Mouse (Mus musculus) E14TG2a.4 (cell line): ENCODE results near the gene March8.

Source experiments
- H3K27me3 ChIP-seq: 2 replicates; pipeline ENCODE4 v1.6.1; 2014; ENCODE audit warnings: low read length, control low read depth; ENCODE audit not compliant: insufficient read depth
- H3K36me3 ChIP-seq: 2 replicates; pipeline ENCODE4 v1.6.1; 2014; ENCODE audit warnings: low read length, control low read depth; ENCODE audit not compliant: insufficient read depth
- H3K4me1 ChIP-seq: replicated peaks from 2 replicates; pipeline ENCODE4 v1.6.1; 2014; ENCODE audit warnings: low read depth, low read length, control low read depth
- H3K4me3 ChIP-seq: replicated peaks from 2 replicates; pipeline ENCODE4 v1.5.1; 2014; ENCODE audit warnings: mild to moderate bottlenecking, low read length
- H3K9me3 ChIP-seq: 2 replicates; pipeline ENCODE4 v1.6.1; 2014; ENCODE audit warnings: low read length, control low read depth
- CTCF ChIP-seq: conservative IDR thresholded peaks from 2 replicates; pipeline ENCODE4 v1.5.1; 2014; ENCODE audit warnings: low read length
- NANOG ChIP-seq: IDR thresholded peaks from 2 replicates; pipeline ENCODE4 v1.6.1; 2014; ENCODE audit warnings: borderline replicate concordance, low read length, mixed read lengths
- POU5F1 ChIP-seq: IDR thresholded peaks from 2 replicates; pipeline ENCODE4 v1.6.1; 2014; ENCODE audit warnings: low read length, borderline replicate concordance

Gene March8

DNA sequence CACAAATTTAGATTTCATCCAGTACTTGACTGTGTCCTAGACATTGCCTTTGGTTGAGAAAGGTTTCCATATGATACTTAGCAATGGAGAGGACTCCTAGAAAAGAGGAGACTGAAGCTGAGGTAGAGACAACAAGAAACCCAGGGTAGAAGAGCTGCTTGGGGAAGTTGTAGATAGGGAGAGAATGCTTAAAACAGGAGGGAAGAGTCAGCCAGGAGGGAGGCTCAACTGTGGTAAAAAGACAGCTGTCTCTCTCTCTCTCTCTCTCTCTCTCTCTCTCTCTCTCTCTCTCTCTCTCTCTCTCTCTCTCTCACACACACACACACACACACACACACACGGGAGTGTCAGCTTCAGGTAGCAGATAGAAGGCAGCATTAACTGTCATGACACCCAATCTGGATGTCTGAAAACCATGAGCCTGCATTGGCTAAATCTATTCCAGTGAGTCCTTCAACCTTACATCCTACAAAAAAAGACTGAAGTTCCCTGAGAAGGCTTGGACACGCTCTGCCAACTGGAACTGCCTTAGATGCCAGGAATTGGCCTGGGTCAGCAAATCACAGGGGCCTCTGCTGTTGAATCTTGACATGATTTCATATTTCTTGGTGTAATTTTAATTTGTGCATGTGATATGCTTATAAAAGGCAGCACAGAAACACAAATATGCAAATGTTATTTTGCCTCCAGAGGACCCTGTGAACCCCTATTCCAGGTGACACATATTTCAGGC is 57.3 kb downstream of the March8 start:
- Histone ChIP-seq H3K4me3 (no peak overlapping the region), H3K9me3 (no peaks in the 10 kb centered on the region), H3K36me3 (no peaks in the 10 kb centered on the region), H3K4me1 (no peaks in the 10 kb centered on the region; the same call in 1 of the 2 replicates), H3K27me3 (no peaks in the 10 kb centered on the region)
- no peak for TF ChIP-seq CTCF
- TF ChIP-seq POU5F1: no peak
- no peak for TF ChIP-seq NANOG

DNA sequence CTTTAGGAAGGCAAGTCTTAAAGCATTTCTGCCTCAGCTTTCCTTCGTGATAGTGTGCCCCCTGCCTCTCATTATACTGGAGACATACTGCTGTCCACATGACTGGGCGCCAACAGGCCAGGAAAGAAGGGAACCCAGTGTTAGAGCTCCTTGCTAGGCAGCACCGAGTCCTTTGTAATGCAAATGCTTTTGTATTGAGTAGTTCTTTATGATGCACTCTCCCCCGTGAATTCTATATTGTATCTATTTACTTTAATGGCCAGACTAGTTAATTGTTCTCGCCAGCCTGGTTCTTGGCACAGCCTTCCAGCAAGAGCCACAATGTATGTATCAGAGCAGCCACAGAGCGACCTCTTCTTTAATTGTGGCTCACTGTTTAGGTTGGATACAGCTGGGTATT is 59.8 kb downstream of the March8 start:
- no peak for TF ChIP-seq CTCF
- no peak for TF ChIP-seq NANOG
- TF ChIP-seq POU5F1: no peak
- no peak overlapping the region for H3K4me3 ChIP-seq

DNA sequence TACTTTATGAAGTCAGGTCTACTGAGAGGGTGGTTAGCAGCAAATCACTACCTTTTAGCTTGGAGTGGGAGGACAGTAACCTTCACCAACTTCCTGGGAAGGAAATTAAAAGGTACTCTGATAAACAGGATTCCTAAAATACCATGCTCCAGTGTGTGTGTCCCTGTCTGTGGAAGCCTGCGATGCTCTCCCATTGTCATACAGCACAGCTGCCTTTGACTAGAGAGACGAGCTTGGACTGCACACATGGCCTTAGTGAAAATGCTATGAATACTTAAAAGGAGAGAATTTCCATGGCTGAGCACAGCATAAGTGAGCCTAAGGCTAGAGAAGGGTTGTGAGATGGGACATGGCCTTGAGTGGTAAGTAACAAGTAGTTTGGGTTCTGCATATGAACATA is 60.3 kb downstream of the March8 start:
- Histone ChIP-seq H3K4me3 (no peak overlapping the region), H3K36me3 (peaks cover 21% of the 10 kb centered on the region)

More for the DNA sequence above, 59.8 kb downstream of the March8 start:
- H3K9me3 ChIP-seq: no peaks in the 10 kb centered on the region
- no peaks in the 10 kb centered on the region for H3K27me3 ChIP-seq
- H3K4me1 ChIP-seq: no peaks in the 10 kb centered on the region; the same call in 1 of the 2 replicates
- H3K36me3 ChIP-seq: peaks cover 18% of the 10 kb centered on the region

DNA sequence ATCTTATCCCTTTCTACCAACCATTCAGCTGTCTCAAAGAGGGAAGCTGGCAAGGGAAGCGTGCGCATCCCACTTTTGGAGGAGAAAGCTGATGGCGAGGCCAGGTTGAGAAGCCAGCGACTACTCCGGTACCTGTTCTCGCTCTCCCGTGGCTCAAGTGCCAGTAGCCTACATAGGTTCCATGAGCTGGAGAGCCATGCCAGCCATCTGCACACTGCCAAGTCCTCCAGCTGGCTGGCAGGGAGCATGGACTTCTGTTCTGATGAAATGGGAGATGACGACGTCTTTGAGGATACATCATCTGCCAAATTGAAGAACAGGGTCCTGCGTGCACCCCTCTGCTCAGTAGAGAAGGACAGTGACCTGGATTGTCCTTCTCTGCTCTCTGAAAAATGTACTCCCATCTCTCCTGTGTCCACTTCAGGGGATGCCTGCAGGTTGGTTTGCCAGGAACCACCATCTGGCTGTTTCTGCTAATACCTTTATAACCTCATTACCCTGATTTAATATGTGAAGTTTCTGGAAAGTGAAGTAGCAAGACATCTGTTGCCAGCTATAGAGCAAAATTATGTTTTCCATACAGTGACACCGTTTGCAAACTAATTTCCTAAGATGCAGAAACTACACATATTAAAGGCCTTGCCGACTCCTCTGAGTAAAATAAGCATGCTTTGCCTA is 64.1 kb downstream of the March8 start:
- Histone ChIP-seq H3K9me3 (no peaks in the 10 kb centered on the region), H3K27me3 (no peaks in the 10 kb centered on the region), H3K36me3 (peaks cover 47% of the 10 kb centered on the region), H3K4me1 (no peaks in the 10 kb centered on the region; the same call in 1 of the 2 replicates), H3K4me3 (no peak overlapping the region)
- TF ChIP-seq NANOG: no peak
- no peak for TF ChIP-seq POU5F1
- no peak for TF ChIP-seq CTCF

More for the DNA sequence above, 60.3 kb downstream of the March8 start:
- Histone ChIP-seq H3K9me3 (no peaks in the 10 kb centered on the region), H3K27me3 (no peaks in the 10 kb centered on the region), H3K4me1 (no peaks in the 10 kb centered on the region; the same call in 1 of the 2 replicates)
- TF ChIP-seq NANOG (no peak), POU5F1 (no peak), CTCF (no peak)

DNA sequence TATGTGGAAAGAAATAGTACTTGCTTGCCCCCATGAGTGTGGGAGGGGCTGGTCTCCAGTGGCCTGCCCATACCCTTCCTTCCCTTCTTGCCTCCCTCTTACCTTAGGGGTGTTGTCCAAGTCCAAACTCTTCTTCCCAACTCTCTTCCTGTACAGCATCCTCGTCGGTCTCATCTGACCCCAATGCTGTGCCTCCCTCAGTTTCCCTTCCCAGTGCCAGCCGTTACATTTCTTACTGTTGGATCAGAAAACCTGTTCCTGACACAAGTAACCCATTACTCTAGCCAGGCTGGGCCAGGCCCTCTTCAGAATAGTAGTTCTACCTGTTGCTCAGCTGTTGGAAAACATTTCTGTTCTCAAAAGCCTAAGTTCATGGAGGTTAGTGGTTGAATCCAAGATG is 64.6 kb downstream of the March8 start:
- no peak overlapping the region for H3K4me3 ChIP-seq
- H3K27me3 ChIP-seq: no peaks in the 10 kb centered on the region
- no peaks in the 10 kb centered on the region for H3K9me3 ChIP-seq
- TF ChIP-seq NANOG (no peak), CTCF (no peak), POU5F1 (no peak)
- peaks cover 52% of the 10 kb centered on the region for H3K36me3 ChIP-seq
- no peaks in the 10 kb centered on the region; the same call in 1 of the 2 replicates for H3K4me1 ChIP-seq

DNA sequence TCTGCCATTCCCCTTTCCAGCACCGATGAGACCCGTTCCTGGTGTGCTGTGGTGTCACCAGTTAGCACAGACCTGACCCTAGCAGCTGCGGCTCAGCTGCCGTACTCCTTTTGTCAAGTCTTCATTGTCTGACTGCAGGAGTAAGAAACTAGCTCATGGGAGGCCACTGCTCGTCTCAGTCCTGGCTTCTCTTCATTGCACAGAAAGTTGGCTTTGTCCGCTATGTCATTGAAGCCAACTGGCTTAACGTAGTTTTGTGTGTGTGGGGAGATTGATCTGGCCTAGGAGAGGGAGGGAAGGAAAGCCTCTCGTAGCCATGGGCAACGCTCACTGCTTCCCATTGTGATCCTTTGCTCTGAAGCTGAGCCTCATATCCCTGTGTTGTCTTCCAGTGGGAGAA is 67.4 kb downstream of the March8 start:
- Histone ChIP-seq H3K36me3 (peaks cover 60% of the 10 kb centered on the region), H3K27me3 (no peaks in the 10 kb centered on the region), H3K9me3 (no peaks in the 10 kb centered on the region), H3K4me1 (no peaks in the 10 kb centered on the region), H3K4me3 (no peak overlapping the region)
- TF ChIP-seq POU5F1: no peak
- no peak for TF ChIP-seq NANOG

DNA sequence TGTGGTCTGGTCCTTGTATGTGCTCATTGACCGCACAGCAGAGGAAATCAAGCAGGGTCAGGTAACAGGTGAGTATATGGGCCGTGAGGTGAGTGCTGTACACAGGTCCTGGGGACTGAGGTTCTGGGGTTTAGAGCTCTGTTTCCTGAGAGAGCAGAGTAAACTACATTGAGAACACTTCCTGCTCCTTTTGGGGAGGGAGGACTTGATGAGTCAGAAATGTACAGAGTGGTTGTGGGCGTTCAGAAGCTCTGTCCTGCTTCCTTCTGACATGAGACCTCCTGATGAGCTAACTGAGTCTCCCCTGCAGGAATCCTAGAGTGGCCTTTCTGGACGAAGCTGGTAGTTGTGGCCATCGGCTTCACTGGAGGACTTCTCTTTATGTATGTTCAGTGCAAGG is 67.9 kb downstream of the March8 start:
- H3K4me1 ChIP-seq: no peaks in the 10 kb centered on the region
- no peak overlapping the region for H3K4me3 ChIP-seq
- no peaks in the 10 kb centered on the region for H3K9me3 ChIP-seq
- no peaks in the 10 kb centered on the region for H3K27me3 ChIP-seq
- peaks cover 65% of the 10 kb centered on the region for H3K36me3 ChIP-seq
- TF ChIP-seq NANOG: no peak
- no peak for TF ChIP-seq CTCF
- TF ChIP-seq POU5F1: no peak

DNA sequence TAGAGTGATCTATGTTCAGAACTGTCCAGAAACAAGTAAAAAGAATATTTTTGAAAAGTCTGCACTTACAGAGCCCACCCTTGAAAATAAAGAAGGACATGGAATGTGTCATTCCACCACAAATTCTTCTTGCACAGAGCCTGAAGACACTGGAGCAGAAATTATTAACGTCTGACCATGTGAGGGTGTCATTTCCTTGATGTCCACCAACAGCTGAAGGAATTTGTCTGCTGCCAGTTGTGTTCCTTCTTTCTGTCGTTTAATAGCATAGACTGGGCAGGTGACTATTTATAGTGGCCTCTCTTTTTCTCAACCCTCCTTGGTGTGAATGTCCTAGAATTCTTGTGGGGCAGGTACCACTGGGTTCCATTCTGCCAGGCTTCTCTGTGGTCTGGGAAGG is 68.3 kb downstream of the March8 start:
- Histone ChIP-seq H3K36me3 (peaks cover 62% of the 10 kb centered on the region), H3K4me3 (no peak overlapping the region), H3K27me3 (no peaks in the 10 kb centered on the region), H3K4me1 (no peaks in the 10 kb centered on the region), H3K9me3 (no peaks in the 10 kb centered on the region)
- no peak for TF ChIP-seq CTCF
- no peak for TF ChIP-seq POU5F1
- TF ChIP-seq NANOG: no peak

DNA sequence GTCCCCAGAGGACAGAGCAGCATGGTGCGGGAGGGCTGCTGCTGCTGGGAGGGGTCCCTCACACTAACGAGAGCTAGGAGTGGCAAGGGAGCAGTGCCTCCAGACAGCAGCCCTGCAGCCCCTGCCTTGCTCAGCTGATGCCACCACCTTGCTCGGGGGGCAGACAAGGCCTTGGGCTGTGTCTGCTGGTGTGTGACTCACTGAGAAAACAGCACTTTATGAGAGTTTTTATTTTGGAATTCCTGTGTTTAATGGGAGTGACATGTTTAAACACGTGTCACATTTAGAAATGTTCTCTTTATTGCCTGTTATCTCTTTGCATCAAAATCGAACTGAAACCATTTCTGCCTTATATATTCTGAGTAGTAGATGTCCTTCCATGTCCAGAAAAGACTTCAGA is 68.9 kb downstream of the March8 start:
- no peak for TF ChIP-seq CTCF
- no peak for TF ChIP-seq POU5F1
- no peak for TF ChIP-seq NANOG
- no peaks in the 10 kb centered on the region for H3K27me3 ChIP-seq
- H3K36me3 ChIP-seq: peaks cover 57% of the 10 kb centered on the region
- no peaks in the 10 kb centered on the region for H3K9me3 ChIP-seq
- no peak overlapping the region for H3K4me3 ChIP-seq
- H3K4me1 ChIP-seq: no peaks in the 10 kb centered on the region
